ENCODE assay signal across 24 mouse cellular contexts in the genomic region with DNA sequence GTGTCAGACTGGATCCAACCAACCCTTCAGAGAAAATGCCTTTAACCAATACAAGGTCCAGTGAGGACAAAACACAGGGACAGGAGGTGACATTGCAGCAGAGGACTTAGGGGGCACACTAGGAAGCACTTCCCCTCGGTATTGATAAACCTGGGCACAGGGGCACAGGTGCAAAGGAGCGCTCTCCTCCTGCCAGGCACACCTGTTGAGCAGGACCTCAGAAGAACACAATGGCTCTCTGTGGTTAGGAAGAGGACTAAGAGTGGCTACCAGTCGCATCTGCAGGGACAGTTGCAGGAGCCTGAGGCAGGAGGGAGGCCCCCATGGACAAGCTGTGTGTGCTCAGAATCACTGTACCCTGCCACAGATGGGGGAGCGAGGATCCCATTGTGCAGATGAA. TPM values are rescaled to one million over a fixed set of nuclear protein-coding genes. Genes with fewer than 3 reads are reported as not detected.
A peak's percentile ranks its signal among the peaks of the same experiment; 100 is the strongest.
DNase-seq lines count a peak whose midpoint lies in the region; ATAC-seq and TF ChIP-seq lines count a peak whose summit lies in the region.
"Had no signal": no experiment of that assay in that cellular context is flagged by ENCODE, and none has a peak within 500 bp of the region (broad histone marks: within the 10 kb centered on the region; RNA-seq: fewer than 3 reads in every experiment).

No protein-coding gene starts in this region.

- TF ChIP-seq CTCF in small intestine, adult 2 months (IDR thresholded peaks at IDR 0.05; ENCODE audit: extremely low read depth, insufficient read length, insufficient replicate concordance, low read depth, low read length) = no peak
- no peak for TF ChIP-seq CTCF in stomach, postnatal 0 days (IDR thresholded peaks at IDR 0.05; ENCODE audit: low read depth)

- DNase-seq in heart, adult 9 months (ENCODE audit: low spot score in 2 of 2) = no peak
- peak; percentile 29 for DNase-seq in thymus, postnatal 14 days
- DNase-seq in thymus, postnatal 10 days (ENCODE audit: low spot score in 2 of 2) = no peak
- no peak for DNase-seq in stomach, postnatal 0 days (ENCODE audit: low spot score)
- DNase-seq: adrenal gland, adult 2 months; cerebellum, adult 9-11 months; gastrocnemius, postnatal 36 days; kidney, adult 11 months; lung, embryonic 14.5 days; right cerebral cortex, postnatal 25 days had no signal

- no peak overlapping the region for H3K4me2 ChIP-seq in heart, embryonic 15.5 days
- no peak overlapping the region for H3K4me2 ChIP-seq in liver, embryonic 12.5 days
- H3K4me2 ChIP-seq in midbrain, embryonic 13.5 days (replicated peaks) = no peak overlapping the region
- H3K4me2 ChIP-seq in stomach, postnatal 0 days (replicated peaks; ENCODE audit: low read depth) = no peak overlapping the region
- H3K4me2 ChIP-seq: lung, embryonic 14.5 days; midbrain, embryonic 15.5 days; neural tube, embryonic 15.5 days had no signal

- no peaks in the 10 kb centered on the region for H3K9me3 ChIP-seq in heart, embryonic 15.5 days (replicated peaks)
- no peaks in the 10 kb centered on the region for H3K9me3 ChIP-seq in liver, embryonic 12.5 days (replicated peaks)
- H3K9me3 ChIP-seq in midbrain, embryonic 13.5 days = no peaks in the 10 kb centered on the region
- H3K9me3 ChIP-seq in stomach, postnatal 0 days (ENCODE audit: control insufficient read depth, low read length) = no peaks in the 10 kb centered on the region
- H3K9me3 ChIP-seq: midbrain, embryonic 15.5 days; neural tube, embryonic 15.5 days had no signal

- H3K9ac ChIP-seq in heart, embryonic 15.5 days = no peak overlapping the region
- no peak overlapping the region for H3K9ac ChIP-seq in liver, embryonic 12.5 days
- no peak overlapping the region for H3K9ac ChIP-seq in midbrain, embryonic 13.5 days (replicated peaks)
- H3K9ac ChIP-seq in stomach, postnatal 0 days (ENCODE audit: low read length) = no peak overlapping the region
- H3K9ac ChIP-seq: lung, embryonic 14.5 days; midbrain, embryonic 15.5 days; neural tube, embryonic 15.5 days had no signal

- TF ChIP-seq POLR2A in small intestine, adult 2 months (IDR thresholded peaks at IDR 0.05; ENCODE audit: low read depth, low read length) = no peak

- no peak for ATAC-seq in heart, embryonic 15.5 days (replicated peaks; ENCODE audit: insufficient number of reproducible peaks, insufficient read depth, low FRiP score, low read depth)
- no peak for ATAC-seq in liver, embryonic 12.5 days
- no peak for ATAC-seq in midbrain, embryonic 13.5 days
- ATAC-seq in stomach, postnatal 0 days (ENCODE audit: low FRiP score, low TSS enrichment) = no peak
- ATAC-seq: forebrain, embryonic 14.5 days; midbrain, embryonic 15.5 days had no signal

- H3K27me3 ChIP-seq in heart, embryonic 15.5 days = no peaks in the 10 kb centered on the region
- H3K27me3 ChIP-seq in liver, embryonic 12.5 days (replicated peaks) = no peaks in the 10 kb centered on the region
- H3K27me3 ChIP-seq in small intestine, adult 2 months (ENCODE audit: control insufficient read depth, insufficient read depth, low read length) = no peaks in the 10 kb centered on the region
- H3K27me3 ChIP-seq in midbrain, embryonic 13.5 days = no peaks in the 10 kb centered on the region
- H3K27me3 ChIP-seq in stomach, postnatal 0 days (ENCODE audit: control insufficient read depth, insufficient read depth, low read length) = no peaks in the 10 kb centered on the region
- H3K27me3 ChIP-seq: midbrain, embryonic 15.5 days; neural tube, embryonic 15.5 days had no signal

- 77% methylated on average over 4 of the region's 4 CpGs for WGBS in heart, embryonic 15.5 days
- WGBS in liver, embryonic 12.5 days (ENCODE audit: insufficient replicate concordance) = 64% methylated on average over 4 of the region's 4 CpGs
- 72% methylated on average over 4 of the region's 4 CpGs for WGBS in small intestine, adult 2 months
- 85% methylated on average over 4 of the region's 4 CpGs for whole genome bisulfite sequencing in midbrain, embryonic 13.5 days
- 73% methylated on average over 4 of the region's 4 CpGs for WGBS in stomach, postnatal 0 days

- H3K27ac ChIP-seq in heart, embryonic 15.5 days = peak overlapping the region; percentile 26; the same call in 1 of the 2 replicates
- peak overlapping the region; percentile 49; the same call in 1 of the 2 replicates for H3K27ac ChIP-seq in liver, embryonic 12.5 days
- peak overlapping the region; percentile 65 for H3K27ac ChIP-seq in small intestine, adult 2 months (ENCODE audit: insufficient read depth, low read depth, low read length)
- no peak overlapping the region for H3K27ac ChIP-seq in midbrain, embryonic 13.5 days
- H3K27ac ChIP-seq in stomach, postnatal 0 days (replicated peaks) = no peak overlapping the region
- H3K27ac ChIP-seq: midbrain, embryonic 15.5 days; neural tube, embryonic 15.5 days had no signal

- no peak for TF ChIP-seq EP300 in stomach, postnatal 0 days (optimal IDR thresholded peaks at IDR 0.05)

- no peak overlapping the region for H3K4me3 ChIP-seq in heart, embryonic 15.5 days
- no peak overlapping the region for H3K4me3 ChIP-seq in liver, embryonic 12.5 days
- no peak overlapping the region for H3K4me3 ChIP-seq in small intestine, adult 2 months (ENCODE audit: low read depth, low read length)
- no peak overlapping the region for H3K4me3 ChIP-seq in midbrain, embryonic 13.5 days (replicated peaks)
- H3K4me3 ChIP-seq in stomach, postnatal 0 days (ENCODE audit: low read depth, low read length) = no peak overlapping the region
- H3K4me3 ChIP-seq: midbrain, embryonic 15.5 days; myocyte; neural tube, embryonic 15.5 days had no signal

- peaks cover 4% of the 10 kb centered on the region for H3K4me1 ChIP-seq in heart, embryonic 15.5 days (replicated peaks)
- peaks cover 56% of the 10 kb centered on the region for H3K4me1 ChIP-seq in liver, embryonic 12.5 days
- H3K4me1 ChIP-seq in small intestine, adult 2 months (ENCODE audit: control insufficient read depth, insufficient read depth, insufficient read length, low read length) = peaks cover 18% of the 10 kb centered on the region
- H3K4me1 ChIP-seq in midbrain, embryonic 13.5 days (replicated peaks) = no peaks in the 10 kb centered on the region
- no peaks in the 10 kb centered on the region for H3K4me1 ChIP-seq in stomach, postnatal 0 days (replicated peaks; ENCODE audit: control insufficient read depth, insufficient read depth)
- H3K4me1 ChIP-seq: midbrain, embryonic 15.5 days; neural tube, embryonic 15.5 days had no signal

- no peaks in the 10 kb centered on the region for H3K36me3 ChIP-seq in heart, embryonic 15.5 days
- no peaks in the 10 kb centered on the region for H3K36me3 ChIP-seq in liver, embryonic 12.5 days
- no peaks in the 10 kb centered on the region for H3K36me3 ChIP-seq in small intestine, adult 2 months (ENCODE audit: control insufficient read depth, insufficient read depth, low read length)
- H3K36me3 ChIP-seq in midbrain, embryonic 13.5 days = no peaks in the 10 kb centered on the region
- no peaks in the 10 kb centered on the region for H3K36me3 ChIP-seq in stomach, postnatal 0 days (ENCODE audit: control insufficient read depth, insufficient read depth, low read length)
- H3K36me3 ChIP-seq: midbrain, embryonic 15.5 days; neural tube, embryonic 15.5 days had no signal

RNA-seq across cellular contexts. Expression of a gene that starts 16.5 kb away (rescaled TPM):
- not detected in 2 replicates for polyA plus RNA-seq in heart, embryonic 15.5 days (2015; fragmentation: Nextera tagmentation; extraction: Ambion mirVana)
- polyA plus RNA-seq in liver, embryonic 12.5 days (2016; fragmentation: Nextera tagmentation; extraction: Ambion mirVana) = not detected in 2 replicates
- not detected in 2 replicates for polyA plus RNA-seq in small intestine, adult 2 months (2012; rRNA removed)
- polyA plus RNA-seq in midbrain, embryonic 13.5 days (2015; fragmentation: Nextera tagmentation; extraction: Ambion mirVana) = 0.63 and 0.72 TPM in 2 replicates
- polyA plus RNA-seq in stomach, postnatal 0 days (2015; fragmentation: Nextera tagmentation; extraction: Ambion mirVana) = 0.18 and 0.35 TPM in 2 replicates
- polyA plus RNA-seq: C2C12; embryonic facial prominence, embryonic 11.5 days; forebrain, embryonic 14.5 days; heart, embryonic 14.5 days; kidney, embryonic 16.5 days; limb, embryonic 11.5 days; testis, adult 2 months had no signal

RNA-seq across cellular contexts. Expression of a gene that starts 43.3 kb away (rescaled TPM):
- polyA plus RNA-seq in heart, embryonic 15.5 days (2015; fragmentation: Nextera tagmentation; extraction: Ambion mirVana) = 9.8 and 14.8 TPM in 2 replicates
- polyA plus RNA-seq in liver, embryonic 12.5 days (2016; fragmentation: Nextera tagmentation; extraction: Ambion mirVana) = 37.2 and 39.1 TPM in 2 replicates
- 6.3 and 9.7 TPM in 2 replicates for polyA plus RNA-seq in small intestine, adult 2 months (2012; rRNA removed)
- polyA plus RNA-seq in midbrain, embryonic 13.5 days (2015; fragmentation: Nextera tagmentation; extraction: Ambion mirVana) = 5.6 and 5.9 TPM in 2 replicates
- 9.6 and 10.6 TPM in 2 replicates for polyA plus RNA-seq in stomach, postnatal 0 days (2015; fragmentation: Nextera tagmentation; extraction: Ambion mirVana)

RNA-seq across cellular contexts. Expression of a gene that starts 50.5 kb away (rescaled TPM):
- polyA plus RNA-seq in heart, embryonic 15.5 days (2015; fragmentation: Nextera tagmentation; extraction: Ambion mirVana) = 9.8 and 12.8 TPM in 2 replicates
- 16.1 and 17.4 TPM in 2 replicates for polyA plus RNA-seq in liver, embryonic 12.5 days (2016; fragmentation: Nextera tagmentation; extraction: Ambion mirVana)
- polyA plus RNA-seq in small intestine, adult 2 months (2012; rRNA removed) = 3.8 and 5.0 TPM in 2 replicates
- polyA plus RNA-seq in midbrain, embryonic 13.5 days (2015; fragmentation: Nextera tagmentation; extraction: Ambion mirVana) = 8.4 and 9.7 TPM in 2 replicates
- polyA plus RNA-seq in stomach, postnatal 0 days (2015; fragmentation: Nextera tagmentation; extraction: Ambion mirVana) = 2.1 and 2.4 TPM in 2 replicates

Comparison
In these comparisons a context has a peak if more than half of its experiments do, and no peak if none do; other contexts are left out.
1. H3K27ac ChIP-seq: peak in heart, embryonic 15.5 days (single experiment), liver, embryonic 12.5 days (single experiment) and small intestine, adult 2 months (single experiment); none in midbrain, embryonic 13.5 days (single experiment) and stomach, postnatal 0 days (single experiment).